Mouse (Mus musculus) embryonic facial prominence, embryonic 14.5 days (tissue): ENCODE results near the gene Cbx5. TPM values are rescaled to one million over a fixed set of nuclear protein-coding genes. Genes with fewer than 3 reads are reported as not detected.

Experiments used
- microRNA counts: library from miRNA; unstranded; fragments of <30 nt; microRNA quantifications from one replicate; lab custom pipeline; 2017
- microRNA-seq: library from miRNA; unstranded; fragments of <30 nt; microRNA quantifications from one replicate; pipeline ENCODE4, GENCODE M21; 2016; ENCODE audit warnings: borderline number of aligned reads
- polyA plus RNA-seq: library from polyadenylated mRNA; unstranded; fragments of >200 nt; fragmentation: Nextera tagmentation; extraction: Ambion mirVana; gene quantifications from 2 replicates; pipeline ENCODE4 v1.2.1, GENCODE M21; 2014

Gene Cbx5
- polyA plus RNA-seq, 1 experiment from 2014 or later = 112 TPM

MicroRNA genes within 50 kb of the gene (microRNA counts, 519-probe panel; counts per million panel counts)
- microRNA mmu-miR-148b (lab: Ali Mortazavi, UCI) = 3,031 counts per million, percentile 71 among the panel's probes with 10 or more counts

Small RNA genes within 50 kb of the gene (microRNA-seq; reads per million reads assigned to microRNA genes)
- 328 reads per million, percentile 65 among the genes with 10 or more reads in this experiment for gene Mir148b

Other genes starting within 250 kb of the Cbx5 start
- 0.14 TPM in 1 of 2 replicates, not detected in the other for gene Hoxc8, start 249.2 kb downstream of the Cbx5 start, polyA plus RNA-seq
- gene Hoxc6, start 241.6 kb downstream of the Cbx5 start, polyA plus RNA-seq = 0.25 and 0.93 TPM in 2 replicates
- 2.5 and 4.0 TPM in 2 replicates for gene Hoxc4, start 220.9 kb downstream of the Cbx5 start, polyA plus RNA-seq
- 14.9 and 18.4 TPM in 2 replicates for gene Smug1, start 72.7 kb downstream of the Cbx5 start, polyA plus RNA-seq
- 573 and 661 TPM in 2 replicates for gene Hnrnpa1, start 616 bp upstream of the Cbx5 start, polyA plus RNA-seq
- gene Nfe2, start 18.6 kb upstream of the Cbx5 start, polyA plus RNA-seq = 2.1 and 2.5 TPM in 2 replicates
- gene Copz1, start 32.9 kb upstream of the Cbx5 start, polyA plus RNA-seq = 274 and 289 TPM in 2 replicates
- 0.13 and 0.47 TPM in 2 replicates for gene Gpr84, start 70.8 kb upstream of the Cbx5 start, polyA plus RNA-seq
- 18.4 and 19.0 TPM in 2 replicates for gene Zfp385a, start 100.3 kb upstream of the Cbx5 start, polyA plus RNA-seq
- 63.4 TPM in 2 replicates for gene Itga5, start 126.9 kb upstream of the Cbx5 start, polyA plus RNA-seq
- not detected in 2 replicates for gene Gtsf1, start 190.7 kb upstream of the Cbx5 start, polyA plus RNA-seq
- not detected in 2 replicates for gene Gtsf2, start 208.7 kb upstream of the Cbx5 start, polyA plus RNA-seq
- 4.6 and 5.0 TPM in 2 replicates for gene Nckap1l, start 214.0 kb upstream of the Cbx5 start, polyA plus RNA-seq